Mouse (Mus musculus): ENCODE measurements at regions not wholly inside any gene's neighbourhood (a gene's known extent, or its start where the extent isn't known, plus 50 kb on each side); places are given as distances from the start of the nearest gene placed in this dataset.

GRCm38 (mm10) chr9:68477466-68477865 lies 176.1 kb upstream of the Rora start:
- no peak for TF ChIP-seq CTCF (IDR thresholded peaks at IDR 0.05; ENCODE audit: low read depth)
- no peak for TF ChIP-seq EP300 (IDR thresholded peaks at IDR 0.05; ENCODE audit: low read depth)

Measured in heart, postnatal 0 days (tissue).